Mouse (Mus musculus) intestine, embryonic 15.5 days (tissue): ENCODE results near the gene Gja4. TPM values are rescaled to one million over a fixed set of nuclear protein-coding genes. Genes with fewer than 3 reads are reported as not detected.

Experiments used
- ATAC-seq: fragments of 200-750 bp; cut with Nextera tagmentation; 2 replicates; pipeline ENCODE4 v1.8.0; 2017; ENCODE audit warnings: moderate TSS enrichment, moderate library complexity
- H3K27ac ChIP-seq: fragments of 300-500 bp; sonication (generic); 2 replicates; pipeline ENCODE4 v1.5.1; 2015; ENCODE audit warnings: mild to moderate bottlenecking, inconsistent platforms
- H3K27me3 ChIP-seq: fragments of 300-500 bp; sonication (generic); replicated peaks from 2 replicates; pipeline ENCODE4 v1.6.1; 2015; ENCODE audit warnings: inconsistent platforms
- H3K36me3 ChIP-seq: fragments of 300-500 bp; sonication (generic); 2 replicates; pipeline ENCODE4 v1.6.1; 2015; ENCODE audit warnings: inconsistent platforms
- H3K4me1 ChIP-seq: fragments of 300-500 bp; sonication (generic); replicated peaks from 2 replicates; pipeline ENCODE4 v1.6.1; 2015; ENCODE audit warnings: inconsistent platforms
- H3K4me2 ChIP-seq: fragments of 300-500 bp; sonication (generic); replicated peaks from 2 replicates; pipeline ENCODE4 v1.6.1; 2015; ENCODE audit warnings: mild to moderate bottlenecking, inconsistent platforms
- H3K4me3 ChIP-seq: fragments of 300-500 bp; sonication (generic); replicated peaks from 2 replicates; pipeline ENCODE4 v1.5.1; 2015; ENCODE audit warnings: inconsistent platforms
- H3K9ac ChIP-seq: fragments of 300-500 bp; sonication (generic); 2 replicates; pipeline ENCODE4 v1.6.1; 2015; ENCODE audit warnings: inconsistent platforms
- H3K9me3 ChIP-seq: fragments of 300-500 bp; sonication (generic); 2 replicates; pipeline ENCODE4 v1.6.1; 2016; ENCODE audit warnings: inconsistent platforms
- WGBS: fragments of 180-500 bp; shearing (Covaris S2); methylation state at CpG from one replicate; pipeline ENCODE4 v1.1.7; 2015; 5-methylcytosine and 5-hydroxymethylcytosine counted together
- polyA plus RNA-seq: library from polyadenylated mRNA; unstranded; fragments of >200 nt; fragmentation: Nextera tagmentation; extraction: Ambion mirVana; gene quantifications from 2 replicates; pipeline ENCODE4 v1.2.1, GENCODE M21; 2015

Gja4 gene
- polyA plus RNA-seq, 1 experiment from 2014 or later: 21.0 TPM

DNA sequence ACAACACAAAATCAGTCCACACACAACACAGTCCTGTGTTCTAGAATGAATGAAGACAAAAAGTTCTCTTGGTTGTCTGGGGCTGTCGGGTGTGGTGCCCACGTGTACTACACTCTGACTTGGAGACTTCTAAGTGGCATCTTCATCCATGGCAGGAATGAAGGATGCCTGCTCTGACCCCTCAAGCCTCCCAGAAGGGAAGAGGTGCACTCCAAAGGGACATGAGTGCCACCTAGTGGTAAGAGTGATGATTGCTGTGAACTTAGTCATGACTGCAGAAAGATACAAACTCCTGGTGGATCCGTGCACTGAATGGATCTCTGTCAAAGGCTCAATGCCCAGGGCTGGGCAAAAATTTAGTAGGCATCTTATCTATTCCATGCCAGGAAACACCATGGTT lies 5.8 kb upstream of the Gja4 start:
- 3% methylated on average over 3 of the region's 3 CpGs for WGBS
- Histone ChIP-seq H3K9me3 (no peaks in the 10 kb centered on the region), H3K4me1 (no peaks in the 10 kb centered on the region), H3K9ac (no peak overlapping the region), H3K36me3 (no peaks in the 10 kb centered on the region), H3K27ac (no peak overlapping the region), H3K27me3 (0 out of 2 replicates have a peak, but pooled peaks cover 2% of the 10 kb centered on the region), H3K4me3 (no peak overlapping the region), H3K4me2 (no peak overlapping the region)
- no peak for ATAC-seq

DNA sequence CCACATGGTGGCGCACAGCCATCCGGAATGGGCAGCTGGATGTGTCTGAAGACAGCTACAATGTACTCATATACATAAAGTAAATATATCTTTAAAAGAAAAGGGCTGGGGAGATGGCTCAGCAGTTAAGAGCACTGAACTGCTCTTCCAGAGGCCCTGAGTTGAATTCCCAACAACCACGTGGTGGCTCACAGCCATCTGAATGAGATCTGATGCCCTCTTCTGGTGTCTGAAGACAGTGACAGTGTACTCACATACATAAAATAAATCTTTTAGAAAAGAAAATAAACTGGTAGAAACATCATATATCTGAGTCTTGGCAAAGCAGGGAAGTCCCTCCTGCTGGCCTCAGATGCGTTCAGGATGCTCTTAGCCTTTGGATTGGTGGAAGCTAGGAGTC lies 3.3 kb upstream of the Gja4 start:
- Histone ChIP-seq H3K9ac (no peak overlapping the region), H3K9me3 (no peaks in the 10 kb centered on the region), H3K27ac (no peak overlapping the region), H3K36me3 (no peaks in the 10 kb centered on the region), H3K4me3 (no peak overlapping the region), H3K4me1 (no peaks in the 10 kb centered on the region), H3K4me2 (no peak overlapping the region), H3K27me3 (peaks cover 16% of the 10 kb centered on the region)
- no peak for ATAC-seq
- 54% methylated on average over 4 of the region's 4 CpGs for WGBS

DNA sequence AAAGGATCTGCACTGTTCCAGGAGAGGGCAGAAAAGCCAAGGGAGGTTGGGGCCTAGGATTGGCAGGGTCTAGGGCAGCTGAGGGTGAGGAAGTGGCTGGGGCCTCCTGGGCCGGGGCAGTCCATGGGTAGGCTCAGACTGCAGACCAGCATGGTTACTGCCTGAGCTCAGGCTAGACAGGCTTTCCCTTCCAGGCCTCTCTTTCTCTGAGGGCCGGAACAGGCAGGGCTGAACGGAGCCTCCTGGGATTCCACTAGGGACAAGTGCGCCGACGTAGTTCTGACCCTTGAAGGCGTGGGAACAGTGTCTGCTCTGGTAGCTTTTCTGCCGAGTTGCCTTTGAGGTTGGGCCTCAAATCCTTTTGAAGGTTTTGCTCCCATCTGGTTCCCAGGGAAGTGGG lies 1.9 kb upstream of the Gja4 start:
- Histone ChIP-seq H3K9ac (no peak overlapping the region; the same call in 1 of the 2 replicates), H3K9me3 (no peaks in the 10 kb centered on the region), H3K27me3 (peaks cover 24% of the 10 kb centered on the region), H3K36me3 (no peaks in the 10 kb centered on the region), H3K27ac (no peak overlapping the region), H3K4me3 (no peak overlapping the region), H3K4me1 (no peaks in the 10 kb centered on the region), H3K4me2 (no peak overlapping the region)
- no peak for ATAC-seq
- WGBS: 79% methylated on average over 8 of the region's 8 CpGs

DNA sequence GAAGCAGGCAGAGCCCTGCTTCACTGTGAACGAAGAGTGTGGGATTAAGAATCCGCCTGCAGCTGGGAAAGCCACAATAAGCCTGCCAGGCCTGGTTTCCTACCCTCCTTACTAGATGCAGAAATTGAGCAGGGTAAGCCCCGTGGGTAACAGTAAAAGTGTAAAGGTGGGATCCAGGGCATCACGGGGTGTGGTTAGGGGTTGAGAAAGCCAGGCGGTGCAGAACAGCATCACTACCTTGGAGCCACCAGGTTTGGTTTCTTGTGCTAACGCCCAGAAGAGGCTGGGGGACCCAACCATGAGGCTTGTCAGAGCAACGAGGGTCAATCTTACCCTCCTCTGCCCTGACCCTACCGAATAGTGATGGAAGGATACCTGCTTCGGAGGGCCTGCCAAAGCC lies 746 bp upstream of the Gja4 start:
- H3K9ac ChIP-seq: no peak overlapping the region
- no peaks in the 10 kb centered on the region for H3K36me3 ChIP-seq
- 56% methylated on average over 9 of the region's 9 CpGs for WGBS
- H3K4me3 ChIP-seq: no peak overlapping the region
- H3K27me3 ChIP-seq: peaks cover 24% of the 10 kb centered on the region
- H3K4me2 ChIP-seq: peak overlapping the region; percentile 84; the same call in 1 of the 2 replicates
- ATAC-seq: no peak
- H3K27ac ChIP-seq: no peak overlapping the region
- no peaks in the 10 kb centered on the region for H3K9me3 ChIP-seq
- H3K4me1 ChIP-seq: no peaks in the 10 kb centered on the region

DNA sequence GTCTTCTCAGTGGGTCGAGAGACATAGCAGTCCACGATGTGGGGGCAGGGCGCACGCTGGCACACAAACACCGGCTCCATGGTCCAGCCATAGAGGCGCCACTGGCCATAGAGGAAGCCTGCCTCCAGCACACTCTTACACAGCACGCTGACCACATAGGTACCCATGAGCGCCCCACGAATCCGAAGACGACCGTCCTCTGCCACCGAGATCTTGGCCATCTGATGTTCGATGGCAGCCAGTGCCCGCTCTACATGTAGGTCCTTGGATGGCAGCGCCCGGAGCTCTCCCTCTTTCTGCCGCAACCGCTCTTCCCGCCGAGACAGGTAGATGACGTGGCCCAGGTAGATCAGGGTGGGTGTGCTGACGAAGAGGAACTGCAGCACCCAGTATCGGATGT lies 1.5 kb downstream of the Gja4 start:
- Histone ChIP-seq H3K27me3 (peaks cover 24% of the 10 kb centered on the region), H3K9me3 (no peaks in the 10 kb centered on the region), H3K4me3 (no peak overlapping the region), H3K36me3 (no peaks in the 10 kb centered on the region), H3K9ac (no peak overlapping the region), H3K4me2 (no peak overlapping the region), H3K27ac (no peak overlapping the region), H3K4me1 (no peaks in the 10 kb centered on the region)
- 64% methylated on average over 24 of the region's 24 CpGs for WGBS
- no peak for ATAC-seq

DNA sequence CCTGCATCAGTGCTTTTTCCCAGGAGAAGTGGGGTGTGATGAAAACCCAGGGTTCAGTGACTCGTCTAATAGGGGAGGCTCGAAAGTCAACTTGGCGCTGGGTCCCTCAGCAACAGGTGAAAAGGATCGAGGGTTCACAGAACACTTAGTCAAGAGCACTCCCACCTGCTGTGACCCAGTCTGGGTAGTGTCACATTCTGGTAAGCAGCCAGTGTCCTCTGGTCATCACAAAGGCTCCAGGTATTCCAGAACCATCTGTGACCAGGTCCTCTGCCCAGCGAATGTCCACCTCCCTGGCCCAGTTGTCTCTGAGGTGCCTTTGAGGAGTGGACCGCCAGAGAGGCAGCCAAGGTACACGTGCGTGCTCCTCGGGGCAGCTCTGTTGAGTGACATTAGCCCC lies 2.3 kb downstream of the Gja4 start:
- Histone ChIP-seq H3K9ac (no peak overlapping the region), H3K27me3 (peaks cover 24% of the 10 kb centered on the region), H3K27ac (no peak overlapping the region), H3K9me3 (no peaks in the 10 kb centered on the region), H3K36me3 (no peaks in the 10 kb centered on the region), H3K4me3 (no peak overlapping the region), H3K4me2 (no peak overlapping the region), H3K4me1 (no peaks in the 10 kb centered on the region)
- no peak for ATAC-seq
- WGBS: 53% methylated on average over 9 of the region's 9 CpGs

DNA sequence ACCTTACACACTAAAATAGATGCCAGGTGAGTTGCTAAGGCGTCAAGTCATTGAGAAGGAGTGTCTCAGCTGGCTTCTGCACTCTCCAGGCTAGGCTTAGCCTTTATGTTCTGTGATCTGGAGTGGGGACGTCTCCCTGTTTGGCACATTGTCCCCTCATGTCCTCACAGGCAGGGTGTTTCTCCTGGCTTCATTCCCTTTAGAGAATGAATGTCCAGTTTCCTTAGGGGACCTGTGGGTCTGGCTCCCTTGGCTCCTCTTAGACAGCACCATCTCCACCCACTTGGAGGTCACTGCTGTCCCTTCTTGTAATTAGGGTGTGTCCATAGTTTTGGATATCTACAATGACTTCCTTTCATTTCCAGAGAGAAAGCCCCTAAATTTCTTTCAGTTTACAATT lies 6.9 kb downstream of the Gja4 start:
- Histone ChIP-seq H3K4me2 (no peak overlapping the region), H3K4me3 (no peak overlapping the region), H3K27ac (no peak overlapping the region), H3K36me3 (no peaks in the 10 kb centered on the region), H3K9me3 (no peaks in the 10 kb centered on the region), H3K27me3 (peaks cover 5% of the 10 kb centered on the region; the same call in 1 of the 2 replicates), H3K9ac (no peak overlapping the region), H3K4me1 (no peaks in the 10 kb centered on the region)
- WGBS: 55% methylated on average over 2 of the region's 2 CpGs
- no peak for ATAC-seq

DNA sequence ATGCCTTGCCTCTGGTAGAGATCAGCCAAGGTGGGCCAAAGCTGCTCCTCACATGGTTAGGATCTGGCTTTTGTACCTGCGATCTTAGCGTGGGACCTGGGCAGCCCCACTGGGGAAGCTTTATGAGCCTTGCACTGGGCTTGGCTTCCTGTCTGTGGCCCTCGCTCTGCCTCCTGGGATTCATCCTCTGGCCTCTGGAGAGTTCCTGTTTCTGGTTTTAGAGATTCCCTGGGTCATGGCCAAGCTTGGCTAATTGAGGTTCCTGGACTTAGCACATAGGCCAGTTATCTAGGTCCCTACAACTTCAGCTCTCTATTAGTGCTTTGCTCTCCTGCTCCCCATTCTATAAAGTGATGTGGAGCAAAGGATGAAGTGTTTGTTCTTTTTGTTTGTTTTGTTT lies 10.0 kb downstream of the Gja4 start:
- 71% methylated on average over 3 of the region's 3 CpGs for WGBS
- Histone ChIP-seq H3K9ac (no peak overlapping the region), H3K4me1 (no peaks in the 10 kb centered on the region), H3K4me2 (no peak overlapping the region), H3K27me3 (no peaks in the 10 kb centered on the region), H3K4me3 (no peak overlapping the region), H3K27ac (no peak overlapping the region), H3K9me3 (no peaks in the 10 kb centered on the region), H3K36me3 (no peaks in the 10 kb centered on the region)
- no peak for ATAC-seq

DNA sequence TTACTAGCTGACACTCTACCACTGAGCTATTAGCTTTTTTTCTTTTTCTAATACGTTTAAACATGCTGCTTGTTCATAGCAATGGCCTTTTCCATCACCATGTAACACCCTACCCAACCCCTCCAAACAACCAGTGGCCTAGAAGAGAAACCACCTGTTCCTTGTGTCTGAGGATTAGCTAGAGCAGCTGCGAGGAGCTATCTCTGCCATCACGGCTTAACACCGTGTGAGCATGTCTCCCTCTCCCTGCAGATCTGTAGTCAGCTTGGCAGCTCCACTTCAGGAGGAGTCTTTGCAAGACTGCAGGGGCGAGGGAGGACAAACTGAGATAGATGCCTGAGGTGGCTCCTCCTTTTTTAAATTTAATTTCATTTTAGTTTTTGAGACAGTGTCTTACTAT lies 13.3 kb downstream of the Gja4 start:
- H3K4me2 ChIP-seq: no peak overlapping the region
- H3K4me1 ChIP-seq: no peaks in the 10 kb centered on the region
- H3K27me3 ChIP-seq: no peaks in the 10 kb centered on the region
- no peak for ATAC-seq
- H3K9me3 ChIP-seq: no peaks in the 10 kb centered on the region
- H3K36me3 ChIP-seq: no peaks in the 10 kb centered on the region
- H3K9ac ChIP-seq: no peak overlapping the region
- H3K4me3 ChIP-seq: no peak overlapping the region
- H3K27ac ChIP-seq: no peak overlapping the region
- 71% methylated on average over 5 of the region's 5 CpGs for WGBS

DNA sequence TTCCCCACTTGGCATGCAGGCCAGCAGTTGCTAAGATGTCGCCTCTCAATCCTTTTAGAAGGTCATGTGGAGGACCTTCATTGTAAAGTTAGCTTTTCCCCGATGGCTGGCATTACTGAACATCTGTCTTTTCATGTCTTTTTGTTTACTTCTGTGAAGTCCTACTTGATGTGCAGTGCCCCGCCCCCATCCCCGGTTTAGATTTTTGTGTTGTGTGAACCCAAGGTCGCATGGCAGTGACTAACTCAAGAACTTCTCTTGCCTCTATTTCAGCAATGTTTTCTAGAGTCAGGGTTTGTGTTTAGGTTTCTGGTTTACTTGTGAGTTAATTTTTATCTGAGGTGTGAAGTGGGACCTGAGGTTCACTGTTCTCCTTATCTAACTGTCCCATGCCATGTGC lies 21.2 kb downstream of the Gja4 start:
- WGBS: 60% methylated on average over 5 of the region's 5 CpGs
- no peaks in the 10 kb centered on the region for H3K27me3 ChIP-seq
- H3K4me1 ChIP-seq: no peaks in the 10 kb centered on the region
- no peaks in the 10 kb centered on the region for H3K36me3 ChIP-seq
- H3K4me2 ChIP-seq: no peak overlapping the region
- no peaks in the 10 kb centered on the region for H3K9me3 ChIP-seq
- no peak for ATAC-seq
- no peak overlapping the region for H3K4me3 ChIP-seq
- no peak overlapping the region for H3K9ac ChIP-seq
- no peak overlapping the region for H3K27ac ChIP-seq

DNA sequence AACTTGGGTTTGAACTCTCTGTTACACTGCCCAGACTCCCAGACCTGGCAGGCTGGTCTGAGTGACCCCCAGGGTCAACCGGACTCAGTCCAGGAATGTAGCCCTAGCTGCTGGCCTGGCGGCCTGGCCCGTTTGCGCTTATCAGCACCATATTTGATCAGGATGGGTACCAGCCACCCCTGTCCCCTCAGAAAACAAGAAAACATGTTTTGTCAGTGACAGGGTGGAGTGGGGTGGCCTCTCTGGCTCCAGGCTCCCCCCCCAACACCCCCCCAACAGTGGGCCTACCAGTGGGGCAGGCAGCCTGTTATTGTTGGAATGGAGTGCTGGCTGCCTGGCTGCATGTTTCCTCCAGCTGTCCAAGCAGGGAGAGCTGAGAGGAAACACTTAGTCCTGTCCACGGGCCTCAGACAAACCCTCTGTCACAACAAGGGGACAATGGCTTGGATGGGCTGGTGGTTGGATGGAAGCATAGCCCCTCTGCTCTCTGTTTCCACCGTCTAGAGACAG lies 24.7 kb downstream of the Gja4 start:
- no peak overlapping the region for H3K9ac ChIP-seq
- H3K4me2 ChIP-seq: no peak overlapping the region
- H3K36me3 ChIP-seq: no peaks in the 10 kb centered on the region
- no peak overlapping the region for H3K4me3 ChIP-seq
- H3K9me3 ChIP-seq: no peaks in the 10 kb centered on the region
- 64% methylated on average over 6 of the region's 6 CpGs for WGBS
- H3K4me1 ChIP-seq: no peaks in the 10 kb centered on the region
- H3K27ac ChIP-seq: no peak overlapping the region
- no peak for ATAC-seq
- no peaks in the 10 kb centered on the region for H3K27me3 ChIP-seq

- WGBS: 71% methylated on average over 4 of the region's 4 CpGs
- Histone ChIP-seq H3K4me3 (no peak overlapping the region), H3K4me2 (no peak overlapping the region), H3K27me3 (no peaks in the 10 kb centered on the region), H3K4me1 (no peaks in the 10 kb centered on the region), H3K27ac (no peak overlapping the region), H3K9ac (no peak overlapping the region), H3K36me3 (no peaks in the 10 kb centered on the region), H3K9me3 (no peaks in the 10 kb centered on the region)
- no peak for ATAC-seq
Measured at GRCm38 (mm10) chr4:127286907-127287306, 26.9 kb downstream of the Gja4 start.

DNA sequence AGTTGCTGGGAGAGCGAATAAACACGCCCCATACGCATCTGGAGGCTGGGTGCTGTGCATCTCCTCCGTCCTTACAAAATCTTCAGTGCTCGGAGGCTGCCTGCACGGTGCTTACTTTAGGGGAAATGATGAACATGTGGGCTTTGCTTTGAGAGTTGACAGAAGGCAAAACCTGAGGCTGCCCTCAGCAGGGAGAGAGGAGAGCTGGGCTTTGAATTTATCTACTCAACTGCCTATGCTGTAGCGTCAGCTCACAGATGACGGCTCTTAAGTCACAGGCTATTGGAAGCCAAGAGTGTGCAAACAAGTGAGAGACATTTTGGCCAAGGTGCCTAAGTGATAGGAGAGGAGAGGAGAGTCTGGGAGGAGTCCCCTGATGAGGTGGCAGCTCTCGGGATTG lies 34.6 kb downstream of the Gja4 start:
- Histone ChIP-seq H3K9ac (no peak overlapping the region), H3K4me3 (no peak overlapping the region), H3K27ac (no peak overlapping the region), H3K27me3 (no peaks in the 10 kb centered on the region), H3K36me3 (no peaks in the 10 kb centered on the region), H3K4me2 (no peak overlapping the region), H3K9me3 (no peaks in the 10 kb centered on the region), H3K4me1 (no peaks in the 10 kb centered on the region)
- ATAC-seq: no peak
- WGBS: 72% methylated on average over 9 of the region's 9 CpGs
